Mouse (Mus musculus): ENCODE data around the gene Otp.

GRCm38 (mm10) chr13:94868478-94868950, 6.9 kb upstream of the Otp start:
- TF ChIP-seq CTCF (IDR thresholded peaks at IDR 0.05; ENCODE audit: low read depth) (peak; percentile 63), EP300 (IDR thresholded peaks at IDR 0.05; ENCODE audit: low read depth) (no peak)

All from liver, postnatal 0 days (tissue).